Mouse (Mus musculus) liver, embryonic 11.5 days (tissue): ENCODE data around the gene Tas2r130. TPM values are rescaled to one million over a fixed set of nuclear protein-coding genes. Genes with fewer than 3 reads are reported as not detected.
"Not testable (repeated sequence)": the region's sequence is repeated elsewhere in the genome, so short reads cannot be mapped to it uniquely, and the experiment has no call there.

Source experiments
- ATAC-seq: fragments of 200-750 bp; cut with Nextera tagmentation; replicated peaks from 2 replicates; pipeline ENCODE4 v1.8.0; 2017; ENCODE audit warnings: moderate number of reproducible peaks, mild to moderate bottlenecking, moderate TSS enrichment, moderate library complexity; ENCODE audit not compliant: low FRiP score
- DNase-seq: peaks from one replicate; pipeline ENCODE4 v3.0.0-alpha.2; 2017; ENCODE audit warnings: low spot score
- H3K27ac ChIP-seq: fragments of 300-500 bp; sonication (generic); 2 replicates; pipeline ENCODE4 v1.5.1; 2014; ENCODE audit warnings: mild to moderate bottlenecking, low read depth, low read length, control low read depth
- H3K27me3 ChIP-seq: fragments of 300-500 bp; sonication (generic); replicated peaks from 2 replicates; pipeline ENCODE4 v1.6.1; 2014; ENCODE audit warnings: low read length, mixed read lengths; ENCODE audit not compliant: control insufficient read depth, insufficient read depth
- H3K36me3 ChIP-seq: fragments of 300-500 bp; sonication (generic); 2 replicates; pipeline ENCODE4 v1.6.1; 2014; ENCODE audit warnings: mild to moderate bottlenecking, low read length, moderate library complexity, mixed read lengths; ENCODE audit not compliant: control insufficient read depth, insufficient read depth
- H3K4me1 ChIP-seq: fragments of 300-500 bp; sonication (generic); replicated peaks from 2 replicates; pipeline ENCODE4 v1.6.1; 2014; ENCODE audit warnings: low read length, mixed read lengths; ENCODE audit not compliant: control insufficient read depth, insufficient read depth
- H3K4me2 ChIP-seq: fragments of 300-500 bp; sonication (generic); 2 replicates; pipeline ENCODE4 v1.6.1; 2014; ENCODE audit warnings: mild to moderate bottlenecking, control low read depth, moderate library complexity
- H3K4me3 ChIP-seq: fragments of 300-500 bp; sonication (generic); 2 replicates; pipeline ENCODE4 v1.5.1; 2014; ENCODE audit warnings: low read depth, low read length, control low read depth
- H3K9ac ChIP-seq: fragments of 300-500 bp; sonication (generic); 2 replicates; pipeline ENCODE4 v1.6.1; 2014; ENCODE audit warnings: low read depth, low read length, control low read depth
- H3K9me3 ChIP-seq: fragments of 300-500 bp; sonication (generic); 2 replicates; pipeline ENCODE4 v1.6.1; 2016; ENCODE audit warnings: low read length, inconsistent platforms, mixed read lengths; ENCODE audit not compliant: control insufficient read depth
- WGBS: fragments of 180-500 bp; shearing (Covaris S2); extraction: QIAGEN DNeasy Blood & Tissue Kit; methylation state at CpG from one replicate; pipeline ENCODE4 v1.1.7; 2014; 5-methylcytosine and 5-hydroxymethylcytosine counted together
- polyA plus RNA-seq: library from polyadenylated mRNA; unstranded; fragments of >200 nt; fragmentation: Nextera tagmentation; extraction: Ambion mirVana; gene quantifications from 2 replicates; pipeline ENCODE4 v1.2.1, GENCODE M21; 2014

Gene Tas2r130
- not detected in 2 replicates for polyA plus RNA-seq

GRCm38 (mm10) chr6:131630812-131631211 is at the start of gene Tas2r130:
TSS of gene Tas2r130 (minus strand) at chr6:131630912.
- H3K4me3 ChIP-seq = no peak within 1 kb of the TSS
- WGBS = 73% methylated on average over 3 of the region's 3 CpGs
- no peaks in the 10 kb centered on the region for H3K9me3 ChIP-seq
- no peak within 1 kb of the TSS for H3K4me2 ChIP-seq
- no peaks in the 10 kb centered on the region for H3K36me3 ChIP-seq
- no peak within 1 kb of the TSS for H3K27ac ChIP-seq
- H3K9ac ChIP-seq = no peak within 1 kb of the TSS
- ATAC-seq (no peak), DNase-seq (no peak)
- no peaks in the 10 kb centered on the region for H3K27me3 ChIP-seq
- H3K4me1 ChIP-seq = no peaks in the 10 kb centered on the region

GRCm38 (mm10) chr6:131678786-131679185 is 48.1 kb upstream of the Tas2r130 start, which contains the start of gene Tas2r106:
TSS of gene Tas2r106 (minus strand) at chr6:131678886.
- Histone ChIP-seq H3K4me2 (no peak within 1 kb of the TSS), H3K27ac (no peak within 1 kb of the TSS), H3K4me3 (no peak within 1 kb of the TSS), H3K9me3 (no peaks in the 10 kb centered on the region), H3K27me3 (no peaks in the 10 kb centered on the region), H3K4me1 (no peaks in the 10 kb centered on the region), H3K36me3 (no peaks in the 10 kb centered on the region), H3K9ac (no peak within 1 kb of the TSS)
- 74% methylated on average over 3 of the region's 3 CpGs for WGBS
- no peak for DNase-seq
- no peak for ATAC-seq

- Histone ChIP-seq H3K9ac (no peak within 1 kb of the TSS), H3K27ac (no peak within 1 kb of the TSS), H3K4me1 (no peaks in the 10 kb centered on the region), H3K36me3 (no peaks in the 10 kb centered on the region), H3K27me3 (no peaks in the 10 kb centered on the region), H3K4me2 (no peak within 1 kb of the TSS), H3K9me3 (no peaks in the 10 kb centered on the region), H3K4me3 (no peak within 1 kb of the TSS)
- DNase-seq = no peak
- no peak for ATAC-seq
Observed at GRCm38 (mm10) chr6:131660049-131660448, 29.3 kb upstream of the Tas2r130 start, which contains the start of gene Tas2r107. TSS of gene Tas2r107 (minus strand) at chr6:131660149.

- not testable (repeated sequence) for H3K36me3 ChIP-seq, H3K4me1 ChIP-seq, H3K9ac ChIP-seq, ATAC-seq, H3K4me3 ChIP-seq, DNase-seq, H3K9me3 ChIP-seq, H3K27me3 ChIP-seq, H3K4me2 ChIP-seq, H3K27ac ChIP-seq
- 65% methylated on average over 1 of the region's 1 CpGs for WGBS
Observed at GRCm38 (mm10) chr6:131609956-131610355, 20.8 kb downstream of the Tas2r130 start.

GRCm38 (mm10) chr6:131604821-131605220 is 25.9 kb downstream of the Tas2r130 start:
- Histone ChIP-seq H3K9ac (no peak overlapping the region), H3K27ac (no peak overlapping the region), H3K27me3 (no peaks in the 10 kb centered on the region), H3K4me3 (no peak overlapping the region), H3K9me3 (no peaks in the 10 kb centered on the region), H3K36me3 (no peaks in the 10 kb centered on the region), H3K4me1 (no peaks in the 10 kb centered on the region), H3K4me2 (no peak overlapping the region)
- ATAC-seq (no peak), DNase-seq (no peak)
- WGBS = 84% methylated on average over 4 of the region's 4 CpGs

Other genes starting within 250 kb of the Tas2r130 start
- gene Ybx3, start 242.4 kb downstream of the Tas2r130 start, polyA plus RNA-seq = 104 and 125 TPM in 2 replicates
- not detected in 2 replicates for gene 5430401F13Rik, start 144.5 kb downstream of the Tas2r130 start, polyA plus RNA-seq
- not detected in 2 replicates for gene Gm6619, start 144.5 kb downstream of the Tas2r130 start, polyA plus RNA-seq
- gene Tas2r107, start 29.2 kb upstream of the Tas2r130 start, polyA plus RNA-seq = not detected in 2 replicates
- not detected in 2 replicates for gene Tas2r106, start 48.0 kb upstream of the Tas2r130 start, polyA plus RNA-seq
- not detected in 2 replicates for gene Tas2r104, start 54.8 kb upstream of the Tas2r130 start, polyA plus RNA-seq
- gene Tas2r105, start 56.6 kb upstream of the Tas2r130 start, polyA plus RNA-seq = not detected in 2 replicates
- gene Tas2r114, start 59.2 kb upstream of the Tas2r130 start, polyA plus RNA-seq = not detected in 2 replicates